ENCODE assay signal across 15 mouse cellular contexts in genomic region chr13:44642361-44642760, GRCm38 (mm10).
"Had no signal": no experiment of that assay in that cellular context is flagged by ENCODE, and none has a peak within 500 bp of the region (broad histone marks: within the 10 kb centered on the region; RNA-seq: fewer than 3 reads in every experiment).

No protein-coding gene starts in this region.

- H3K4me3 ChIP-seq: kidney, embryonic 15.5 days; limb, embryonic 10.5 days; liver, embryonic 15.5 days; lung, embryonic 15.5 days; neural tube, embryonic 13.5 days had no signal

- H3K27me3 ChIP-seq: kidney, embryonic 15.5 days; liver, embryonic 15.5 days; lung, embryonic 15.5 days; neural tube, embryonic 13.5 days had no signal

- DNase-seq: kidney, adult 2 months; kidney, postnatal 14 days; layer of hippocampus, adult 9-11 months; lung, postnatal 36 days; midbrain, embryonic 14.5 days; retina, postnatal 1 day; right cerebral cortex, postnatal 14 days; thymus, adult 18-20 months; thymus, postnatal 14 days had no signal

- H3K36me3 ChIP-seq: kidney, embryonic 15.5 days; limb, embryonic 10.5 days; liver, embryonic 15.5 days; lung, embryonic 15.5 days; neural tube, embryonic 13.5 days had no signal

- H3K9me3 ChIP-seq: kidney, embryonic 15.5 days; limb, embryonic 10.5 days; liver, embryonic 15.5 days; lung, embryonic 15.5 days; neural tube, embryonic 13.5 days had no signal

- H3K27ac ChIP-seq: kidney, embryonic 15.5 days; limb, embryonic 10.5 days; liver, embryonic 15.5 days; lung, embryonic 15.5 days; neural tube, embryonic 13.5 days had no signal

- H3K4me2 ChIP-seq: kidney, embryonic 15.5 days; liver, embryonic 11.5 days; liver, embryonic 15.5 days; lung, embryonic 15.5 days; neural tube, embryonic 13.5 days had no signal

- H3K4me1 ChIP-seq: liver, embryonic 15.5 days had no signal
